Mouse (Mus musculus) gastrocnemius, postnatal 10 days (tissue): ENCODE measurements around the gene Dmp1. TPM values are rescaled to one million over a fixed set of nuclear protein-coding genes. Genes with fewer than 3 reads are reported as not detected.

Source experiments
- DNase-seq: peaks from one replicate; pipeline ENCODE4 v3.0.0; 2021; ENCODE audit warnings: mixed read lengths
- total RNA-seq, 2 experiments: library from RNA; stranded (reverse); gene quantifications; 2 replicates each; pipeline ENCODE4 v1.2.3; 2021

Dmp1 gene
- total RNA-seq, 2 experiments from 2014 or later: 2.6 to 36.8 TPM

- DNase-seq: no peak
Observed at GRCm38 (mm10) chr5:104261908-104262461, 59.6 kb downstream of the Dmp1 start.

- DNase-seq: no peak
Observed at GRCm38 (mm10) chr5:104263014-104263776, 60.8 kb downstream of the Dmp1 start.

Other genes starting within 250 kb of the Dmp1 start
- under 1 TPM in 1 of 2 experiments, not detected in 1; 0.34 TPM for gene Hsd17b13, start 225.2 kb upstream of the Dmp1 start, total RNA-seq
- 10 to 100 TPM; 15.4 to 17.7 TPM for gene Hsd17b11, start 180.7 kb upstream of the Dmp1 start, total RNA-seq
- 10 to 100 TPM; 43.7 to 48.9 TPM for gene Nudt9, start 156.3 kb upstream of the Dmp1 start, total RNA-seq
- not detected for gene Gm17660, start 125.0 kb upstream of the Dmp1 start, total RNA-seq
- gene Sparcl1, start 88.9 kb upstream of the Dmp1 start, total RNA-seq: 100 to 1,000 TPM; 231 to 240 TPM
- not detected for gene Dspp, start 31.9 kb upstream of the Dmp1 start, total RNA-seq
- gene Ibsp, start 96.6 kb downstream of the Dmp1 start, total RNA-seq: 10 to 100 TPM in 1 of 2 experiments, not detected in 1; 77.3 TPM
- gene Mepe, start 122.7 kb downstream of the Dmp1 start, total RNA-seq: under 1 TPM in 1 of 2 experiments, not detected in 1; 0.45 TPM
- gene Spp1, start 232.5 kb downstream of the Dmp1 start, total RNA-seq: 100 to 1,000 TPM in 1 of 2 experiments, 1 to 10 TPM in 1; 1.9 to 242 TPM